Mouse (Mus musculus): Measurements from ENCODE around the gene Slc29a1.
"Not testable (repeated sequence)": the region's sequence is repeated elsewhere in the genome, so short reads cannot be mapped to it uniquely, and the experiment has no call there.

The Slc29a1 gene

GRCm38 (mm10) chr17:45599446-45600242 is at the start of gene Slc29a1:
TSS of gene Slc29a1 (minus strand) at chr17:45599606.
- no peak for DNase-seq (ENCODE audit: low read depth)

DNA sequence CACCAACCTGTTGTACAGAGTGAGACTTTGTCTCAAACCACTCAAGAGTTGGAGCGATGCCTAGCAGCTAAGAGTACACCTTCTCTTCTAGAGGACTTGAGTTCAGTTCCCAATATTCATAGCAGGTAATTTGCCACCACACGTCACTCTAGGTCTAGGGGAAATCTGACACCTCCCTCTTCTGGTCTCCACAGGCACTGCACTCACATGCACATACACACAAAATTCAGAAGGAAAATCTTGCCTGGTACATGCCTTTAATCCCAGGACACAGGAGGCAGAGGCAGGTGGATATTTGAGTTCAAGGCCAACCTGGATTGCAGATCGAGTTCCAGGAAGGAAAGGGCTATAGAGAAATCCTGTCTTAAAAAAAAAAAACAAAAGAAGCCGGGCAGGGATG is 44.8 kb upstream of the Slc29a1 start:
- no peak for DNase-seq (ENCODE audit: low read depth)

DNA sequence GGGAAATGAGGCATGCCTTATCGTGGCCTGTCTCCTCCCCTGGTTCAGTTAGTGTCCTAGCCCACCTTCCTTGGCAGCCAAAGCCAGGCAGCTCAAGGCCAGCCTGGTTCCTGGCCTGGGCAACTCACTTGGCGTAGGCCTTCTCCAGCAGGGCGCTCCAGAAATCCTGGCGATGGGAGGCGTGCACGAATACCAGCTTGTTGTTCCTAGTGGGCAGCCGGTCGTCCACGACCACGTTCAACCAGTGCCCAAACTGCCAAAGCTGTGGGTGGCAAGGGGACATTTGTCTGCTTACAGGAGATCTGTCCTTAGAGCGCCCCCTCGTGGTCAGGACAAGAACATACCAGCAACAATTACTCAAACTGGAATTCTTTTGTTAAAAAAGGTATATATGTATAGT is 43.3 kb upstream of the Slc29a1 start:
- DNase-seq (ENCODE audit: low read depth), result no peak

- DNase-seq (ENCODE audit: low read depth), result no peak
Observed at GRCm38 (mm10) chr17:45641981-45642380, 42.6 kb upstream of the Slc29a1 start.

DNA sequence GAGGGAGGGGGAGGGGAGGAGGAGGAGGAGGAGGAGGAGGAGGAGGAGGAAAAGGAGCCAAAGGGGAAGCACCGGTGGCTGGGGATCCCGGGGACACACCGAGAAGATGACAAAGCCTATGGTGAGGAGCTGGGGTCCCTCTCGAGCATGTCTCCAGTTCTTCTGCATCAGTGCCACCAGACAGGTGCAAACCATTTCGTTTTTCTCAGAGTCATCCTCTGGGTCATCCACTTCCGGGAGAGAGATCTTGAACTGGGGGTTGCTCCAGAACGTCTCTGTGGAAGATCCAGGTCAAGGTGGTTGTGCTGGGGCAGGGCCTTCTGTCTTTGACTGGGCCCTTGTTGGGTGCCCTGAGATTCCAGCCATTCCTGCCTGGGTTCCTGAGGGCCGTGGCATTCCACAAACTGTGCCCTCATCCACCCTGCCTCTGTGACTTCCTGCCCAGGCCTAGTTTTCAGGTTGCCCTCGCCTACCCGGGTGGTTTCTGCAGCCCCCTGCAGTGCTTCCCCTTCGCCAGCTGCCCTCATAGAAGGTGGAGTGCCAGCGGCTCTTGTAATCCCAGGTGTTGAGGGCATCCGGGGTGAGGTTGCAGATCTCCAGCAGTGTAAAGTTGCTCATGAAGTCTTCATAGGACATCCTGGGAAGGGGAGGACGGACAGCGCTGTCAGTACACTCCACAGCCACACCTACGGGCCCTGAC is 39.3 kb upstream of the Slc29a1 start:
- DNase-seq (ENCODE audit: low read depth), result no peak

DNA sequence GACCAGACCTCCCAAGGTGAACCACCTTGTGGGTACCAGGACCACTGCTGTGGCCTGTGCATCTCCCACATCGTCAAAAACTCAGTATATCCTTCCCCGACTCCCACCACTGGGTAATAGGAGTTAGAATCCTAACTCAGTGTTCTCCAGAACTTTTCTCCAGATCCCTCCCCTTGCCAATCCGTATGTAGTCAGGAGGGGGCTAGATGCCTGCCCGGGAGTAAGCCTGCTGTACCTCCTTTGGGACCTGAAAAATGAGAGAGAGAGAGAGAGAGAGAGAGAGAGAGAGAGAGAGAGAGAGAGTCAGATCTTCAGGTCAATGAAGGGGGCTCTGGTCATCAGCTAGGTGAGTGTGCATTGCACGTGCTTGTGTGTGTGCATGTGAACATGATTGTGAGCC is 34.6 kb upstream of the Slc29a1 start:
- DNase-seq (ENCODE audit: low read depth), result no peak

- no peak for DNase-seq (ENCODE audit: low read depth)
Observed at GRCm38 (mm10) chr17:45631940-45632339, 32.5 kb upstream of the Slc29a1 start.

DNA sequence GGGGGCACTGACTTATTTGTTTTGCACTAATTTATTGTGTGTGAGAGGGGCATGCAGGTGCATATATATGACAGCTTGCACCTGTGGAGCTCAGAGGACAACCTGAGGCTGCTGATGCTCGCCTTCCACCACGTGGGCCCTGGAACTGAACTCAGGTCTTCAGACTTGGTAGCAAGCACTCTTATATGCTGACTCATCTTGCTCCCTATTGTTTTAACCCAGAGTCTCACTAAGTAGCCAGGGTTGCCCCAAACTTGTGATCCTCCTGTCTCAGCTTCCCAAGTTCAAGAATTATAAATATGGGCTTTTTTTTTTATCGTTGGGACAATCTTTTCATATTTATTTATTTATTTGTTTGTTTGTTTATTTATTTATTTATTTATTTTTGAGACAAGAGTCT is 31.6 kb upstream of the Slc29a1 start:
- no peak for DNase-seq (ENCODE audit: low read depth)

- no peak for DNase-seq (ENCODE audit: low read depth)
Observed at GRCm38 (mm10) chr17:45629861-45630694, 30.7 kb upstream of the Slc29a1 start.

DNA sequence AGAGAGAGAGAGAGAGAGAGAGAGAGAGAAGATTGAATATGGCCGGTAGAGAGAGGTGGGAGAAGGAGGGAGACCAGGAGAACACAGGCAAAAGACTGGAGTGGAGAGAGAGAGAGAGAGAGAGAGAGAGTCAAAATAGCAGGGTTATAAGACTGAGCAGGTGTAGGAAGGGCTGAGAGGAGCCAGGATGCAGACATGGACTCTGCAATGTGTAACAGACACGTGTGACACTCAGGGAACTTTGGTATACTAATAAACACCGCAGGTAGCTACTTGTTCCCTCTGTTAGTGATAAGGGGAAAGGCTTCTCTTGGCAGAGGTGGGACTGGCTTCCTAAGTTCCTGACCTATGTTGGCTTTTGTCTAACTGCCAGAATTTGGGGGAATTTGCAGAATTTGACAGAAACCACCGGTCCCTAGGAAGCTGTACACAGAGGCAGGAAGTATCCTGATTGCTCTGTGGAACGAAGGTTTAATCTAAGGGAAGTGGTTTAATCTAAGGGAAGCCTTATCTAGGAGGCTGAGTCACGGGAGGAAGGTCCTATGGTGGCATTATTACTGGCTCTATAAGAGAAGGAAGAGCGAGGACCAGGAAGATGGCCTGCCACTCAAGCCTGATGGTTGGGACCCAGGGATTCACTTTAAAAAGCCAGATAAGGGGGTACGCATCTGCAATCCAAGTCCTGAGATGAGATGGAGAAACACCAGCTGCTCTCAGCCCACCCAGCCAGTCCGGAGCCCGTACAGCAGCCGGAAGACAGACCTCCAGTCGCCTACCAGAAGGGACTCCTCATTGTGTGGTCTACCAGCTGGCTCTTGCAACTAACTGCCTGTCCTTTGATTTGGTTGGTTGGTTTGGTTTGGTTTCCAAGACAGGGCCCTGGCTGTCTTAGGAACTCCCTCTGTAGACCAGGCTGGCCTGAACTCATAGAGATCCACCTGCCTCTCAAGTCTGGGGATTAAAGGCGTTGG is 29.8 kb upstream of the Slc29a1 start:
- DNase-seq (ENCODE audit: low read depth), result no peak

DNA sequence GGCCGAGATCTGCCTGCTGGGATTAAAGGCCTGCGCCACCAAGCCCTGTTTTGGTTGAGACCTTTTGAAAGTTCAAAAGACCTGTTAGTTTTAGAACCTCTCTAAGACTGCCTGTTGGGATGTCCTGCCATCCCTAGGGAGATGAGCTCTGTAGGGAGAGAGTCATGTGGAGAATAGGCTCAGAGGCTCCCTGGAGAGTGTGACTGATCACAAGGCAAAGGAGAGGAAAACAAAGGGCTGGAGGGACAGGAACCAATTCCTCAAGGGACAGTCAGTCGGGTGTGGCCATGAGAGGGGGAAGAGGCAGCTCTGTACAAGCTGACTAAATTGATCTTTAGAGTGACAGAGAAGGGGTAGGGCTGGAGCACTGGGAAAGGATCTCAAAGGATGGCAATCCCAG is 28.8 kb upstream of the Slc29a1 start:
- DNase-seq (ENCODE audit: low read depth), result no peak

DNA sequence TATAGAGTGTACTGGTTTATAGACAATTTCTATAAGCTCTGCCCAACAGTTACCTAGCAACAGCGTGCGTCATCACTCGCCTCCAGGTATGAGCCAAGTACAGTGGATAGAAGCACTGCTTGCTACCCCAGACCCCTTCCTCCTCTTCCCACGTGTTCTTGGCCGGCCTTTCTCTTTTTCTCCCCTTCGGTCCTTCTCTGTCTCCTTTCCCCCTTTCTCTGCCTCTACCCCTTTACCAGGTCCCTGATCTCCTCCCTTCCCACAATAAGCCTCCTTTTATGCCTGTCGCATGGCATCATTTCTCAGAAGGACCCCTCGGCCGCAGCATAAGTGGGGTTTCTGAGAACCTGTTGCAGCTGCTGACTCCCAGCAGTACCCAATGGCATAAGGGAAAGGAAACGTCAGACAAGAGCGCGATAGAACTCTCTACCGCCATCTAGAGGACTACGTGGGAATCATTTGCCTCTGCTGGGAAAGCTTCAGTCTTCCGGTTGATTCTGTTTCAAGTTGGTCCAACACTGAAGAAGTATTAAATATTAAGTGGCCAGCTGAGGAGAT is 27.2 kb upstream of the Slc29a1 start:
- DNase-seq (ENCODE audit: low read depth), result peak; percentile 68

- not testable (repeated sequence) for DNase-seq (ENCODE audit: low read depth)
Observed at GRCm38 (mm10) chr17:45623425-45623824, 24.0 kb upstream of the Slc29a1 start.

DNA sequence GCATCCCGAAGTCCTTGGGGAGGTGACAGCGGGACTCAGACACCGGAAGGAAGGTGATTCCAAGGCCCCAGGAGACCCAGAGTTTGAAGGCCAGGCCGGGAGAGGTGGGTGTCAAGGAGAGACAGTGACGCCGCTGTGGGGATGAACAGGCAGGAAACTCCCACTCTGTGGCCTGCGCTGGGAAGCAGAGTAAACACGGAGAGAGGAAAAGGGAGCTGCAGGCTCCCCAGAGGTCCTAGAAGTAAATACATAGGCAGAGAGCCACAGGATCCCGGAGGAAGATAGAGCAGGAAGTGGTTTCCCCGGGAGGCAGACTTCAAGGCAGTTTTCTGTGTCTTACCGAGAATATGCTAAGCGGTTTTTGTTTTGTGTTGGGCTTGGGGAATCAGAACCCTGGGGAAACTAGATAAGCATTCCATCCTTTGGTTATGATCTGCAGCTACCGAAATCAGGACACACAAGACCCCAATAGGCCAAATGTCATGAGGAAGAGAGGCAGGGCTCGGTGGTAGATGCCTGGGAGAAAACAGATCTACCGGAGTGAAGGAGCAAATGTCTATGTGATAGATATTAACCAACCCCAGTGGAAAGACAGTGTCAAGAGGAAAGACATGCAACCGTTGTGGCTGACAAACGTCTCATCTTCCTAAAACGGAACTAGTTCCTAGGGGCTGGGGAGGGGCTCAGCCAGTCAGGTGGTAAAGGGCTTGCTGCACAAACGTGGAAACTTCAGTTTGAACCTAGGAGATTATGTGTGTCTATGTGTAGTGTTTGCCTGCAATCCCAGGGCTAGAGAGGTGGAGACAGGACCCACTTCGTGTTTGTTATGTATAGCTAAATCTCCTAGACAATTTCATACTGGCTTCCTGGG is 20.2 kb upstream of the Slc29a1 start:
- no peak for DNase-seq (ENCODE audit: low read depth)

- DNase-seq (ENCODE audit: low read depth), result no peak
Observed at GRCm38 (mm10) chr17:45618941-45619385, 19.6 kb upstream of the Slc29a1 start.

GRCm38 (mm10) chr17:45617655-45618054 is 18.2 kb upstream of the Slc29a1 start:
- DNase-seq (ENCODE audit: low read depth), result no peak

DNA sequence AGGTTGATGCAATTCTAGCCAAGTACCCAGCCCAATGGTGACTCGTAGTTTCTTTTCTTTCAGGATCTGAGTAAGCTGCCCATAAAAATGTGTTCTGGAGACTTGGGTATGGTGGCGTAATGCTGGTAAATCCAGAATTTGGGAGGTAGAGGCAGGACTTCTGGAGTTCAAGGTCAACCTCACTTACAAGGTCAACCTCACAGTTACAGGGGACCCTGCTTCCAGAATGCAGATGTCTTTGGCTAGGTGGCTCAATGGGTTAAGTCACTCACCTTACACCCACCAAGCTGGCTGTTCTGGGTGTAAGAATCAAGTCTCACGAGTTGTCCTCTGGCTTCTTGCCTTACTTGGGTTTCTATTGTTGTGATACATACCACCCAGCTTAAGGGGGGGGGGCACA is 17.3 kb upstream of the Slc29a1 start:
- no peak for DNase-seq (ENCODE audit: low read depth)

- DNase-seq (ENCODE audit: low read depth), result peak; percentile 41
Observed at GRCm38 (mm10) chr17:45616046-45616650, 16.7 kb upstream of the Slc29a1 start.

- DNase-seq (ENCODE audit: low read depth), result no peak
Observed at GRCm38 (mm10) chr17:45612921-45613320, 13.5 kb upstream of the Slc29a1 start.

GRCm38 (mm10) chr17:45612008-45612407 is 12.6 kb upstream of the Slc29a1 start:
- DNase-seq (ENCODE audit: low read depth), result no peak

Measured in fibroblast of lung, adult 2 months (primary cell).